Mouse (Mus musculus): ENCODE measurements around the gene Ntrk3.

The Ntrk3 gene

DNA sequence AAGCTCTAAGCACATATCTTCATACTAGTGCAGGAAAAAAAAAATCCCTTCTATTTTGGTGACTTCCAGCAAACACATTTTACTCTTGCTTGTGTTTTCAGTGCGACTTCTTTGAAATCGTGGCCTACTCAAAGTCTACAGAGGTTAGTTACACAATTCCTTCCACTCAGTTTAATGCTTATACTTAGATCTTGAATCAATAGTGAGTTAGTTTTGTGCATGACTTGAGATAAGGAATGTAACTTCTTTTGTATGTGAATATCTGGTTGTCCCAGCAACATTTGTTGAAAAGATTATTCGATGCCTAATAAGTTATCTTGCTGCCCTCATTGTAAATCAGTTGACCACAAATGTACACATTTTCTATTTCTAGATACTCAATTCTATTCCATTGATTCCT is 411.6 kb downstream of the Ntrk3 start:
- DNase-seq = no peak

DNA sequence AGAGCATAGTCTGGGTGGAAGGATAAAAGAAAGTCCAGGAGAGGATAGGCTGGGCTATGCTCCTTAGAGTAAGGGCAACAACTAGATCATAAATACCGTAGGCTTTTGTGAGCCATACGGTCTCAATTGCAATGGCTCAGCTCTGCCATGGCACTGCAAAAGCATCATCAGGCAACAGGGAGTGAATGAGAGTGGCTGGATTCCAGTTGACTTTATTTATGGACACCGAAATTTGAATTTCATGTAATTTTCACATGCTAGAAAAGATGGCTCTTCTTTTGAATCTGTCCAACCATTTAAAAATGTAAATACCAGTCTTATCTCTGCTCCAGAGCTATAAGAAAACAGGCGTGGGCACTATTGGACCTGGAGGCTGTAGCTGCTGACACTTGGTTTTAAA is 419.2 kb downstream of the Ntrk3 start:
- no peak for DNase-seq

- no peak for DNase-seq
These were observed 432.0 kb downstream of the Ntrk3 start for GRCm38 (mm10) chr7:78305770-78306169.

DNA sequence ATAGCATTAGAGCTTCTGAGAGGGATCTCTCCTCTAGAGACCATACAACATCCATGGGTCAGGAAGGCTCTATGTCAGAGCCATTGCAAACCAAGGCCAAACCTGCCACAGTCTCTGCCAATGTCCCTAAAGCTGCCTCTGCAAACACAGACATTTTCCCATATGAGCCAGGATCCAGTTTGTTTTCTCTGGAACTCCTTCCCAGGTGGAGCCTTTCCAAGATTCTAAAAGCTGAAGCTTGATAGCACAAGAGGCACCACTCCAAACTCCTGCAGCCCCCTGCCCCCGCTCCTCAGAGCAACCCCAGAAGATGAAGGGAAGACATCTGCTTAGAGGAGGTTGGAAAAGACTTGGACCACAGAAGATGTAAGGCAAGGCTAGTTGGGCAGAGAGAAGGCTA is 432.8 kb downstream of the Ntrk3 start:
- no peak for DNase-seq

- DNase-seq = no peak
These were observed 440.5 kb downstream of the Ntrk3 start for GRCm38 (mm10) chr7:78297290-78297689.

GRCm38 (mm10) chr7:78294322-78294721 is 443.5 kb downstream of the Ntrk3 start:
- DNase-seq = no peak

DNA sequence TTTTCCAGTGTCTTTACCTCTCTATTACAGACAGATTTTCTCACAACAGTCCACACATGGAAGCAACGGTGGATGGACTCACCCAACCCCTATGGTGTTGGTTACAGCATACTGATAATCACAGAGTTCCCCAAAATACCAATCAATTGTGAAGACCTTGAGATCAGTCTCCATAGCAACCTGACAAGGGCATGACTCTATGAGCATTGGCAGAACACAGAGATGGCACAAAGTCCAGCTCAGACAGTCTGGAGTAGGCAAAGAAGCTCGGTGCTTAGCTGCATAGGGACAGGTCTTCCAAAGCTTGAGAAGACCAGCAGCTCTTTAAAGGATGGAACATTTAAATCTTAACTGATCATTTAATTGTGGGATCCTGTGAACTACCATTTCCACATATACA is 447.6 kb downstream of the Ntrk3 start:
- DNase-seq = no peak

DNA sequence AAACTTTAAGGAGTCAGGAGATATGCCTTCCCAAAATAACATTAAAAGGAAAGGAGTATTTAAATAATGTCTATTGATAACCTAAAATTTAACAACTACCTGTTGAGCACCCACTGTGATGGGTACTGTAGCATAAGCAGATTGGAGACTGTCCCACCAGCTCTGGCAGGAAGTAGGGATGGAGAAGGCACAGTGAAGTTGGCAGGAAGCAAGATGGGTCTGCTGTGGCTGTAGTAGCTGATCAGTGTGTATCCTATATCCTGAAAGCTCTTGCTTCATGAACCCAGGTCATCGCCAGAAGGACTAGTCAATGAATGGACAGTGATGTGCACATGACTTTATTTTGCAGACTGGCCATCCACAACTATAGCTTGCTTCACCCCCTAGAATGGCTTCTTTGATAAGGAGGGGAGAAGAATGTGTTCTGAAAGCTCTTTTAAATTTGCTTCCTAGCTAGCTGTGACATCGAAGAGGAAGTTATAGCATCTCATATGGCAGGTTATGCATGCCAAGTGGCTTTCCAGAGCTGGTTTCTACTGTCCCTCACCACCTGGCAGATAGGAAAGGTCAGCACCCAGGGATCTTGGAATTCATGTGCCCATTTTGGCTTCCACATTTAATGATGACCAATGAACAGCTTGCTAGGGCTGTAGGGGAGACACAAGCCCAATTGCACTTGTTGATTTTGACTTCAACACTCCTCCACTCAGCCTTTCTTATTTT is 451.1 kb downstream of the Ntrk3 start:
- DNase-seq = no peak

GRCm38 (mm10) chr7:78269506-78270250 is 468.1 kb downstream of the Ntrk3 start:
- no peak for DNase-seq

- peak; percentile 51 to 63 for DNase-seq
These were observed 470.3 kb downstream of the Ntrk3 start for GRCm38 (mm10) chr7:78267461-78268007.

GRCm38 (mm10) chr7:78264432-78265002 is 473.3 kb downstream of the Ntrk3 start:
- DNase-seq = peak; percentile 6 to 25

- no peak for DNase-seq
These were observed 476.2 kb downstream of the Ntrk3 start for GRCm38 (mm10) chr7:78261420-78262125.

- DNase-seq = no peak
These were observed 479.7 kb downstream of the Ntrk3 start for GRCm38 (mm10) chr7:78258151-78258550.

DNA sequence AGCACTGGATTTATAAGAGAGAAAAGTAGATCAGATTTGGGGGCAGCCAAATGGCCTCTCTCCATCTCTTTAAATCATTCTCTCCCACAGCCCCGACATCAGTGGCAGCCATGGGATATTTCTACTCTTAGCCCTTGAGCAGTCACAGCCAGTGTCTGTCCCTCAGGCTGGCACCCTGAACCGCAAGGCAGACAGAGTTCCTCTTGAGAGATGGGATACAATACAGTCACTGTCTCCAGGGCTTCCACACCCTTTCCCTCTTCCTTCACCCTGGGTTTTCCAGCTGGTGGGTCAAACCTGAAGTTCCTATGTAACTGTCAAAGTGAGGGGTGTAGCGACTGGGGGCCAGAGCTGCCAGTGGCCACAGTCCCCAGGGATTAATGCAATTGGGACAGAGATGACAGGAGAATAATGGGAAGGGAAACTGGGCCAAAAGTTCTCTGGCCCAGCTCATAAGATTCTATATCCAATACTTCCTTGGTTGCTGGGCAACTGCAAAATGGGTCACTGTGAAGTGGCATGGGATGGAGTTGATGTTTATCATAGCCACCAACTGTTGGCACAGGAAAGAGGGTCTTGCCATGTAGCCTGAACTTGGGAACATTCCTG is 483.9 kb downstream of the Ntrk3 start:
- DNase-seq = no peak

GRCm38 (mm10) chr7:78248119-78248642 is 489.6 kb downstream of the Ntrk3 start:
- peak in 1 of 2 experiments; percentile 14 for DNase-seq

DNA sequence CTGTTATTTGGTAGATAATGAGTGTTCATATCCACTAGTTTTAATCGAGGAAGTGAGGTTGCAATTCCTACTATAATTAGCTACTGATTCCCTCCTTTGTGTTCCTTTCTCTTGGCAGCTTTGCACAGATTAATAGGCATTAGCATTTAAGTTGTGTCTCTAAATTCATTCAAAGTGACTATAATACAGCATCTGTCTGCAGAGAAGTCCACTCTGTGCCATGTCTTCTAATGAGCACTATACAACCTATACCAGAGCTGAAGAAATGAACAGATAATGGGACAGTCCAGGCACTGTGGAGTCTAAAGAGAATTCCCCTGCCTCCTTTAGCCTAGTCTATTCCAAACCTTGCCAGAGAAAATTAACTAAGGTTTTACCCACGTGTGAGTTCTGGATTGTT is 498.8 kb downstream of the Ntrk3 start:
- no peak for DNase-seq

GRCm38 (mm10) chr7:78221668-78222067 is 516.1 kb downstream of the Ntrk3 start:
- no peak for DNase-seq

GRCm38 (mm10) chr7:78220949-78221348 is 516.9 kb downstream of the Ntrk3 start:
- DNase-seq = peak in 1 of 2 experiments; percentile 3

DNA sequence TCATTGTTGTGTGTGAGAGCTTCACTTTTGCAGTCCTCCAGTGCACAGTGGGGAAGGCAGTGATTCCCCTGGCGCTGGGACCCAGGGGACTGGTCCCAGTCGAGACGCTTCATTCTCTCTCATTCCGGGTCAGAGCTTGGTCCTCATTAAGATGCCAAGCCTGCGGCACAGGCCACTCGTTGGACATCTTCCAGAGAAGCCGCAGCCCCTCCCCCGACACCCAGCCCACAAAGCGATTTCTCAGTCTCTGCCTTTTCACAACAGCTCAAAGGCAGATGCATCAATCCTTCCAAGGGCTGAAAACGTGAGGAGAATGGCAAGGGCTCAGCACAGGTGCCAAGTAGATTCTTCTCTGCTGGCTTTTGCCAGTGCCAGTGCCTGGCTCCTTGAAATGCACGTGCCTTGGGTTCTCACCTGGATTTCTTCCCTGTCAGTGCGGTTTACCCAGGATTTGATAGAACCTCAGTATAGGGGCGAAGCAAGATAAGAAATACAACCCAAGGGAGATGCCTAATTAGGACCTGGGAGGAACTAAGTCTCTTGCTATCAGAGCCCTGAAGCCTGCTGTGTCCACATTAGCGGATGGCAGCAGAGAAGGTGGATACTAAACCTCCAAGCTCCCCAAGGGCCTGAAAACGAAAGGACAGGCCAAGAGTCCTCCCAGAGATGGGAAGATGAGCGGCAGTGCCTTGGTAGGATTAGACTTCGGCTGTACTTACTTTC is 546.7 kb downstream of the Ntrk3 start:
- peak; percentile 21 to 32 for DNase-seq

- DNase-seq = peak in 1 of 2 experiments; percentile 7
These were observed 552.2 kb downstream of the Ntrk3 start for GRCm38 (mm10) chr7:78185578-78185977.

DNA sequence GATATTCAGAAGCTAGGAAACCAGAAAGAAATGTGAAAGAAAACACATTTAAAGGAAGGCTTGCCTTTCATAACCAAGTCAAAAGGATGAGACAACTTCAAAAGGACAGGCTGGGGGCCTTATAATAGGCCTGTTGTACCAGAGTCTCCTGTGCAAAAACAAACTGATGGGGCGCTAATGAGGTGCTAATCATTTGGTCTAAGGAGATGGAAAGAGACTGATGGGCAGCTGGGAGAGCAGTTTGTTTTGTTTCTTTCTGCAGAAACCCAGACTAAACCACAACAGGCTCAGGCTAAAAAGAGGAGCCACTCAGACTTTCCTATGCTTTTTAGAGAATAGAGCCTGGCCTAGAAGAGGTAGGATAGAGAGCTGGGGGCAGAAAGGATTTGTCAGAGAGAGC is 554.4 kb downstream of the Ntrk3 start:
- DNase-seq = no peak

Data from kidney, postnatal 4 days (tissue).